Mouse (Mus musculus): ENCODE results near the gene Olfr694. TPM values are rescaled to one million over a fixed set of nuclear protein-coding genes. Genes with fewer than 3 reads are reported as not detected.
"Not testable (repeated sequence)": the region's sequence is repeated elsewhere in the genome, so short reads cannot be mapped to it uniquely, and the experiment has no call there.

The Olfr694 gene
- total RNA-seq (2014; fragmentation: Nextera tagmentation), result not detected in 2 replicates
- 0.12 and 0.16 TPM in 2 replicates for total RNA-seq (2017)
- not detected in 2 replicates for polyA plus RNA-seq (2012)

GRCm38 (mm10) chr7:106691714-106692113 is at the start of gene Olfr694:
TSS of gene Olfr694 (minus strand) at chr7:106691814.
- TF ChIP-seq GATA1 (IDR thresholded peaks at IDR 0.05; ENCODE audit: borderline replicate concordance, low read length) (no peak), POLR2AphosphoS5 (IDR thresholded peaks at IDR 0.05; ENCODE audit: insufficient replicate concordance, low read depth, low read length) (no peak), TAL1 (conservative IDR thresholded peaks at IDR 0.05; ENCODE audit: low read depth, low read length) (no peak), GATA2 (IDR thresholded peaks at IDR 0.05; ENCODE audit: borderline replicate concordance, low read depth, low read length) (no peak), CTCF (IDR thresholded peaks at IDR 0.05; ENCODE audit: low read depth, low read length) (no peak)
- no peaks in the 10 kb centered on the region for H3K36me3 ChIP-seq (replicated peaks)
- ATAC-seq (ENCODE audit: extremely low read depth, insufficient number of reproducible peaks, low FRiP score, poor library complexity, severe bottlenecking), result no peak
- H3K4me3 ChIP-seq (ENCODE audit: low read depth, low read length), result no peak within 1 kb of the TSS
- peaks cover 8% of the 10 kb centered on the region for H3K4me1 ChIP-seq (ENCODE audit: insufficient read depth, low read depth, low read length)
- no peak for DNase-seq (ENCODE audit: low spot score)
- no peaks in the 10 kb centered on the region for H3K27me3 ChIP-seq (ENCODE audit: insufficient read depth, low read length)
- H3K9me3 ChIP-seq (replicated peaks), result no peaks in the 10 kb centered on the region

- ATAC-seq (ENCODE audit: extremely low read depth, insufficient number of reproducible peaks, low FRiP score, poor library complexity, severe bottlenecking), result no peak
- no peak overlapping the region for H3K4me3 ChIP-seq (ENCODE audit: low read depth, low read length)
- H3K36me3 ChIP-seq (replicated peaks), result no peaks in the 10 kb centered on the region
- DNase-seq (ENCODE audit: low spot score), result no peak
- H3K4me1 ChIP-seq (ENCODE audit: insufficient read depth, low read depth, low read length), result no peaks in the 10 kb centered on the region; the same call in 1 of the 2 replicates
- TF ChIP-seq GATA1 (IDR thresholded peaks at IDR 0.05; ENCODE audit: borderline replicate concordance, low read length) (no peak), TAL1 (conservative IDR thresholded peaks at IDR 0.05; ENCODE audit: low read depth, low read length) (no peak), CTCF (IDR thresholded peaks at IDR 0.05; ENCODE audit: low read depth, low read length) (no peak), GATA2 (IDR thresholded peaks at IDR 0.05; ENCODE audit: borderline replicate concordance, low read depth, low read length) (no peak), POLR2AphosphoS5 (IDR thresholded peaks at IDR 0.05; ENCODE audit: insufficient replicate concordance, low read depth, low read length) (no peak)
- H3K9me3 ChIP-seq (replicated peaks), result no peaks in the 10 kb centered on the region
- H3K27me3 ChIP-seq (ENCODE audit: insufficient read depth, low read length), result no peaks in the 10 kb centered on the region
These were observed 45.4 kb upstream of the Olfr694 start for GRCm38 (mm10) chr7:106737028-106737427.

- DNase-seq (ENCODE audit: low spot score), result no peak
- Histone ChIP-seq H3K27me3 (ENCODE audit: insufficient read depth, low read length) (no peaks in the 10 kb centered on the region), H3K4me3 (ENCODE audit: low read depth, low read length) (no peak overlapping the region), H3K4me1 (ENCODE audit: insufficient read depth, low read depth, low read length) (peaks cover 3% of the 10 kb centered on the region; the same call in 1 of the 2 replicates), H3K36me3 (replicated peaks) (no peaks in the 10 kb centered on the region), H3K9me3 (replicated peaks) (no peaks in the 10 kb centered on the region)
- ATAC-seq (ENCODE audit: extremely low read depth, insufficient number of reproducible peaks, low FRiP score, poor library complexity, severe bottlenecking), result no peak
- no peak for TF ChIP-seq GATA1 (IDR thresholded peaks at IDR 0.05; ENCODE audit: borderline replicate concordance, low read length)
- no peak for TF ChIP-seq POLR2AphosphoS5 (IDR thresholded peaks at IDR 0.05; ENCODE audit: insufficient replicate concordance, low read depth, low read length)
- TF ChIP-seq GATA2 (IDR thresholded peaks at IDR 0.05; ENCODE audit: borderline replicate concordance, low read depth, low read length), result no peak
- TF ChIP-seq TAL1 (conservative IDR thresholded peaks at IDR 0.05; ENCODE audit: low read depth, low read length), result no peak
- no peak for TF ChIP-seq CTCF (IDR thresholded peaks at IDR 0.05; ENCODE audit: low read depth, low read length)
These were observed 42.1 kb upstream of the Olfr694 start for GRCm38 (mm10) chr7:106733717-106734116.

- DNase-seq (ENCODE audit: low spot score) (peak; percentile 19), ATAC-seq (ENCODE audit: extremely low read depth, insufficient number of reproducible peaks, low FRiP score, poor library complexity, severe bottlenecking) (peak; percentile 87)
- peak; percentile 62 for TF ChIP-seq TAL1 (conservative IDR thresholded peaks at IDR 0.05; ENCODE audit: low read depth, low read length)
- H3K27me3 ChIP-seq (ENCODE audit: insufficient read depth, low read length); H3K9me3 ChIP-seq (replicated peaks); H3K36me3 ChIP-seq (replicated peaks); H3K4me3 ChIP-seq (ENCODE audit: low read depth, low read length): not testable (repeated sequence)
- H3K4me1 ChIP-seq (ENCODE audit: insufficient read depth, low read depth, low read length), result peaks cover 28% of the 10 kb centered on the region
These were observed 34.0 kb upstream of the Olfr694 start for GRCm38 (mm10) chr7:106725654-106726053.

GRCm38 (mm10) chr7:106716296-106716695 is 24.7 kb upstream of the Olfr694 start, which contains the start of gene Olfr695:
TSS of gene Olfr695 (minus strand) at chr7:106716396.
- TF ChIP-seq GATA1 (IDR thresholded peaks at IDR 0.05; ENCODE audit: borderline replicate concordance, low read length) (no peak), TAL1 (conservative IDR thresholded peaks at IDR 0.05; ENCODE audit: low read depth, low read length) (no peak), CTCF (IDR thresholded peaks at IDR 0.05; ENCODE audit: low read depth, low read length) (no peak), GATA2 (IDR thresholded peaks at IDR 0.05; ENCODE audit: borderline replicate concordance, low read depth, low read length) (no peak), POLR2AphosphoS5 (IDR thresholded peaks at IDR 0.05; ENCODE audit: insufficient replicate concordance, low read depth, low read length) (no peak)
- Histone ChIP-seq H3K36me3 (replicated peaks) (no peaks in the 10 kb centered on the region), H3K9me3 (replicated peaks) (no peaks in the 10 kb centered on the region), H3K4me1 (ENCODE audit: insufficient read depth, low read depth, low read length) (peaks cover 5% of the 10 kb centered on the region; the same call in 1 of the 2 replicates), H3K4me3 (ENCODE audit: low read depth, low read length) (no peak within 1 kb of the TSS), H3K27me3 (ENCODE audit: insufficient read depth, low read length) (no peaks in the 10 kb centered on the region)
- DNase-seq (ENCODE audit: low spot score) (no peak), ATAC-seq (ENCODE audit: extremely low read depth, insufficient number of reproducible peaks, low FRiP score, poor library complexity, severe bottlenecking) (no peak)

- DNase-seq (ENCODE audit: low spot score), result no peak
- Histone ChIP-seq H3K36me3 (replicated peaks) (no peaks in the 10 kb centered on the region), H3K9me3 (replicated peaks) (no peaks in the 10 kb centered on the region), H3K27me3 (ENCODE audit: insufficient read depth, low read length) (no peaks in the 10 kb centered on the region), H3K4me3 (ENCODE audit: low read depth, low read length) (no peak overlapping the region), H3K4me1 (ENCODE audit: insufficient read depth, low read depth, low read length) (peaks cover 7% of the 10 kb centered on the region; the same call in 1 of the 2 replicates)
- ATAC-seq (ENCODE audit: extremely low read depth, insufficient number of reproducible peaks, low FRiP score, poor library complexity, severe bottlenecking), result no peak
- TF ChIP-seq POLR2AphosphoS5 (IDR thresholded peaks at IDR 0.05; ENCODE audit: insufficient replicate concordance, low read depth, low read length) (no peak), CTCF (IDR thresholded peaks at IDR 0.05; ENCODE audit: low read depth, low read length) (no peak), GATA2 (IDR thresholded peaks at IDR 0.05; ENCODE audit: borderline replicate concordance, low read depth, low read length) (no peak), GATA1 (IDR thresholded peaks at IDR 0.05; ENCODE audit: borderline replicate concordance, low read length) (no peak), TAL1 (conservative IDR thresholded peaks at IDR 0.05; ENCODE audit: low read depth, low read length) (no peak)
These were observed 19.8 kb upstream of the Olfr694 start for GRCm38 (mm10) chr7:106711463-106711862.

DNA sequence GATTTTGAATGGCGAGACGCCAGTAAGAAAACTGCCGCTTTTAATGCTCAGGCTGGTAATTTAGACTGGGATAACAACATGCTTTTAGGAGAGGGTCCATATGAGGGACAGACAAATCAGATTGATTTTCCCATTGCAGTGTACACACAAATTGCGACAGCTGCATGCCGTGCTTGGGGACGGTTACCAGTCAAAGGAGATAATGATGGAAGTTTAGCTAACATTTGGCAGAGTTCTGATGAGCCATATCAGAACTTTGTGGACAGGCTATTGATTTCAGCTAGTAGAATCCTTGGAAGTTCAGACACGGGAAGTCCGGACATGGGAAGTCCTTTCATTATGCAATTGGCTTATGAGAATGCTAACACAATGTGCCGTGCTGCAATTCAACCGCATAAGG is 16.1 kb upstream of the Olfr694 start:
- not testable (repeated sequence) for H3K4me3 ChIP-seq (ENCODE audit: low read depth, low read length); H3K9me3 ChIP-seq (replicated peaks); DNase-seq (ENCODE audit: low spot score); H3K27me3 ChIP-seq (ENCODE audit: insufficient read depth, low read length); H3K36me3 ChIP-seq (replicated peaks); ATAC-seq (ENCODE audit: extremely low read depth, insufficient number of reproducible peaks, low FRiP score, poor library complexity, severe bottlenecking)
- H3K4me1 ChIP-seq (ENCODE audit: insufficient read depth, low read depth, low read length), result peaks cover 10% of the 10 kb centered on the region
